Mouse (Mus musculus) C2C12 (cell line): Measurements from ENCODE around the gene Sae1.

ENCODE experiments used
- CEBPB ChIP-seq: IDR thresholded peaks from one replicate; pipeline ENCODE4 v1.6.1; 2011; ENCODE audit warnings: low read depth, mild to moderate bottlenecking, control low read depth, moderate library complexity
- CTCF ChIP-seq: IDR thresholded peaks from one replicate; pipeline ENCODE4 v1.5.1; 2011; ENCODE audit not compliant: control insufficient read depth, insufficient read depth, insufficient read length
- MAX ChIP-seq: IDR thresholded peaks from one replicate; pipeline ENCODE4 v1.6.1; 2011; ENCODE audit warnings: mild to moderate bottlenecking, control low read depth
- MYOG ChIP-seq: IDR thresholded peaks from one replicate; pipeline ENCODE4 v1.6.1; 2011; ENCODE audit not compliant: control insufficient read depth, insufficient read length; ENCODE audit errors: extremely low read depth
- USF1 ChIP-seq: IDR thresholded peaks from one replicate; pipeline ENCODE4 v1.6.1; 2011; ENCODE audit warnings: low read depth, mild to moderate bottlenecking, control low read depth, moderate library complexity

DNA sequence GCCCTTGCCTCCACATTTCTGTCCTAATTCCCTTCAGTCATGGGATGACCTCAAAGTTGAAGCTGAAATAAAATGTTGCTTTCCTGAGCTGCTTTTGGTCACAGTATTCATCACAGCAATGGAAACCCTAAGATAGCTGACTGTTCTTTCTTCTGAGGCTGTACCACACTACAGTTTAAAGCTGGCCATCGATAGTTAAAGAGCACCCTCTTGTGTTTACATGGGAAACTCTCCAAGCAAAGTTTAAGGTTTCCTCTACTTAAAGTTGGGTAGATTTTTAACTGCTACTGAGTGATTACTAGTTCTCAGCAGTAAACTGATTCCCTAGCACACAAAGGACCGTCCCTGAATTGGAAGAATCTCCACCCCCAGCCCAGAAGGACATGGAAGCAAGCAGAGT lies 13.9 kb downstream of the Sae1 start:
- no peak for TF ChIP-seq CTCF
- no peak for TF ChIP-seq USF1
- TF ChIP-seq CEBPB = no peak
- no peak for TF ChIP-seq MYOG
- no peak for TF ChIP-seq MAX
